Mouse (Mus musculus): ENCODE data around the gene Fam221a. TPM values are rescaled to one million over a fixed set of nuclear protein-coding genes. Genes with fewer than 3 reads are reported as not detected.
"Not testable (repeated sequence)": the region's sequence is repeated elsewhere in the genome, so short reads cannot be mapped to it uniquely, and the experiment has no call there.

Fam221a gene
- polyA plus RNA-seq, 1 experiment from 2014 or later = 2.6 TPM

- ATAC-seq (ENCODE audit: low read depth) (no peak), DNase-seq (no peak)
- no peaks in the 10 kb centered on the region for H3K4me1 ChIP-seq (replicated peaks)
- no peak within 1 kb of the TSS for H3K9ac ChIP-seq
- no peaks in the 10 kb centered on the region for H3K36me3 ChIP-seq
- H3K27me3 ChIP-seq = no peaks in the 10 kb centered on the region
- no peak within 1 kb of the TSS for H3K27ac ChIP-seq
- WGBS (ENCODE audit: insufficient replicate concordance) = 82% methylated on average over 34 of the region's 34 CpGs
- H3K4me3 ChIP-seq (replicated peaks) = no peak within 1 kb of the TSS
- no peaks in the 10 kb centered on the region for H3K9me3 ChIP-seq (replicated peaks)
- no peak within 1 kb of the TSS for H3K4me2 ChIP-seq
These were observed 27.8 kb downstream of the Fam221a start, which contains the start of gene Stk31 for GRCm38 (mm10) chr6:49395316-49395715. TSS of gene Stk31 (plus strand) at chr6:49395604.

- no peaks in the 10 kb centered on the region for H3K4me1 ChIP-seq (replicated peaks)
- H3K27ac ChIP-seq = no peak overlapping the region
- DNase-seq = no peak
- ATAC-seq (ENCODE audit: low read depth) = no peak
- H3K27me3 ChIP-seq = no peaks in the 10 kb centered on the region
- no peaks in the 10 kb centered on the region for H3K9me3 ChIP-seq (replicated peaks)
- H3K9ac ChIP-seq = no peak overlapping the region
- no peak overlapping the region for H3K4me2 ChIP-seq
- no peaks in the 10 kb centered on the region for H3K36me3 ChIP-seq
- H3K4me3 ChIP-seq (replicated peaks) = no peak overlapping the region
These were observed 29.9 kb downstream of the Fam221a start for GRCm38 (mm10) chr6:49397466-49397865.

GRCm38 (mm10) chr6:49398365-49398764 lies 30.8 kb downstream of the Fam221a start:
- H3K4me3 ChIP-seq (replicated peaks) = no peak overlapping the region
- ATAC-seq (ENCODE audit: low read depth) (no peak), DNase-seq (no peak)
- H3K27me3 ChIP-seq = no peaks in the 10 kb centered on the region
- no peaks in the 10 kb centered on the region for H3K4me1 ChIP-seq (replicated peaks)
- H3K27ac ChIP-seq = no peak overlapping the region
- H3K9ac ChIP-seq = no peak overlapping the region
- H3K9me3 ChIP-seq (replicated peaks) = no peaks in the 10 kb centered on the region
- H3K4me2 ChIP-seq = no peak overlapping the region
- H3K36me3 ChIP-seq = no peaks in the 10 kb centered on the region

- H3K27me3 ChIP-seq = no peaks in the 10 kb centered on the region
- no peak overlapping the region for H3K9ac ChIP-seq
- no peak for DNase-seq
- H3K9me3 ChIP-seq (replicated peaks) = no peaks in the 10 kb centered on the region
- WGBS (ENCODE audit: insufficient replicate concordance) = 70% methylated on average over 3 of the region's 3 CpGs
- H3K4me2 ChIP-seq = no peak overlapping the region
- H3K27ac ChIP-seq = no peak overlapping the region
- ATAC-seq (ENCODE audit: low read depth) = no peak
- no peak overlapping the region for H3K4me3 ChIP-seq (replicated peaks)
- no peaks in the 10 kb centered on the region for H3K4me1 ChIP-seq (replicated peaks)
- H3K36me3 ChIP-seq = no peaks in the 10 kb centered on the region
These were observed 43.3 kb downstream of the Fam221a start for GRCm38 (mm10) chr6:49410830-49411229.

- DNase-seq = not testable (repeated sequence)
These were observed 45.4 kb downstream of the Fam221a start for GRCm38 (mm10) chr6:49412967-49413366.

GRCm38 (mm10) chr6:49415971-49416370 lies 48.4 kb downstream of the Fam221a start:
- ATAC-seq (ENCODE audit: low read depth) (no peak), DNase-seq (no peak)
- H3K27me3 ChIP-seq = no peaks in the 10 kb centered on the region
- no peaks in the 10 kb centered on the region for H3K4me1 ChIP-seq (replicated peaks)
- no peak overlapping the region for H3K4me2 ChIP-seq
- no peak overlapping the region for H3K4me3 ChIP-seq (replicated peaks)
- no peak overlapping the region for H3K27ac ChIP-seq
- H3K36me3 ChIP-seq = no peaks in the 10 kb centered on the region
- 70% methylated on average over 1 of the region's 1 CpGs for WGBS (ENCODE audit: insufficient replicate concordance)
- no peak overlapping the region for H3K9ac ChIP-seq
- no peaks in the 10 kb centered on the region for H3K9me3 ChIP-seq (replicated peaks)

More at GRCm38 (mm10) chr6:49412967-49413366, 45.4 kb downstream of the Fam221a start:
- not testable (repeated sequence) for H3K4me2 ChIP-seq; H3K4me3 ChIP-seq (replicated peaks); H3K27ac ChIP-seq; H3K9me3 ChIP-seq (replicated peaks); ATAC-seq (ENCODE audit: low read depth); H3K27me3 ChIP-seq; H3K36me3 ChIP-seq; H3K4me1 ChIP-seq (replicated peaks); H3K9ac ChIP-seq
- WGBS (ENCODE audit: insufficient replicate concordance) = 58% methylated on average over 2 of the region's 2 CpGs

GRCm38 (mm10) chr6:49437306-49437705 lies 69.8 kb downstream of the Fam221a start:
- Histone ChIP-seq H3K27ac (no peak overlapping the region), H3K4me1 (replicated peaks) (no peaks in the 10 kb centered on the region), H3K4me3 (replicated peaks) (no peak overlapping the region), H3K27me3 (no peaks in the 10 kb centered on the region), H3K9ac (no peak overlapping the region), H3K36me3 (no peaks in the 10 kb centered on the region), H3K4me2 (no peak overlapping the region), H3K9me3 (replicated peaks) (no peaks in the 10 kb centered on the region)
- no peak for DNase-seq
- no peak for ATAC-seq (ENCODE audit: low read depth)
- WGBS (ENCODE audit: insufficient replicate concordance) = 51% methylated on average over 1 of the region's 1 CpGs

Other genes with a start within 250 kb of the Fam221a start
- gene Igf2bp3, start 152.8 kb upstream of the Fam221a start, polyA plus RNA-seq (2015; fragmentation: Nextera tagmentation; extraction: Ambion mirVana) = 21.4 and 25.4 TPM in 2 replicates
- 51.9 and 60.9 TPM in 2 replicates for gene Tra2a, start 103.7 kb upstream of the Fam221a start, polyA plus RNA-seq (2015; fragmentation: Nextera tagmentation; extraction: Ambion mirVana)
- 3.0 and 3.4 TPM in 2 replicates for gene Ccdc126, start 48.5 kb upstream of the Fam221a start, polyA plus RNA-seq (2015; fragmentation: Nextera tagmentation; extraction: Ambion mirVana)
- gene Stk31, start 27.9 kb downstream of the Fam221a start, polyA plus RNA-seq (2015; fragmentation: Nextera tagmentation; extraction: Ambion mirVana) = not detected in 2 replicates